Mouse (Mus musculus): ENCODE measurements at regions not wholly inside any gene's neighbourhood (a gene's known extent, or its start where the extent isn't known, plus 50 kb on each side); places are given as distances from the start of the nearest gene placed in this dataset.

DNA sequence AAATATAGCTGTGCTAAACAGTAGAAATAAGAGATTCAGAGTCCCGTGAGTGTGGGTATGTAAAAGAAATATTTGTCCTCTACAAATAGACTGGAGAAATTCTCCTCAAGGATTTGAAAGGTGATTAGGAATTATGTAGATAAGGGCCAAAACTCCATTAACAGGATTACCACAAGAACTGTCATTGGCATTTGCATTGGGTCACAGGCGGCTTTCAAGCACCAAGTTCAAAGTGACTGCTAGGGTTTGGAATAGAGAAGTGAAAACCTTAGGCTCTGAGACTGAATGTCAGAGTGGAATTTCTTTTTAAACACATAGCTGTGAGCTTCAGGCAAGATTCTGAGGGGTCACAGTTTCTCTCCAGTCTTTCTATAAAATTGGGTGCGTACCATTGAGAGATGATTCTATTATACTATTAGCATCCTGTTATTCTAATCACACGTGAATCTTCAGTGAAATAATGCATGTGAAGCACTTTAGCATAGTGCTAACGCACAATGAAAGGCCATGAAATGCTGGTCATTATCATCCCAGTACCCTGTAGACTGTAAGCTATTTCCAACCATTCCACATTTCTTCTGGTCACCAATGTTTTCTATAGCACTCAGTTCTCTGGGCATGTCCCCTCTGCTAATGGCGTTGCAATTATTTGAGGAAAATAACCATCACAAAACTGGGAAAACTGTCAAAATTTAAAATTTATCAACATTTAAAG, 308.7 kb upstream of the C9orf72 start:
- TF ChIP-seq CTCF (IDR thresholded peaks at IDR 0.05; ENCODE audit: low read depth, low read length): no peak
- no peak for TF ChIP-seq POLR2AphosphoS5 (IDR thresholded peaks at IDR 0.05; ENCODE audit: insufficient replicate concordance, low read depth, low read length)
- TF ChIP-seq GATA1 (IDR thresholded peaks at IDR 0.05; ENCODE audit: borderline replicate concordance, low read length): no peak
- TF ChIP-seq GATA2 (IDR thresholded peaks at IDR 0.05; ENCODE audit: borderline replicate concordance, low read depth, low read length): no peak
